Mouse (Mus musculus): ENCODE measurements around the gene Gpr171. TPM values are rescaled to one million over a fixed set of nuclear protein-coding genes. Genes with fewer than 3 reads are reported as not detected.

Gpr171 gene
- polyA plus RNA-seq, 1 experiment from 2014 or later: 1.2 TPM

Other genes with a start within 250 kb of the Gpr171 start
- gene Clrn1, start 216.5 kb downstream of the Gpr171 start, polyA plus RNA-seq (2014; fragmentation: Nextera tagmentation; extraction: Ambion mirVana): not detected in 2 replicates
- gene Med12l, start 96.0 kb downstream of the Gpr171 start, polyA plus RNA-seq (2014; fragmentation: Nextera tagmentation; extraction: Ambion mirVana): 4.2 and 4.6 TPM in 2 replicates
- gene P2ry14, start 51.8 kb upstream of the Gpr171 start, polyA plus RNA-seq (2014; fragmentation: Nextera tagmentation; extraction: Ambion mirVana): 2.1 and 2.5 TPM in 2 replicates
- gene Gpr87, start 93.3 kb upstream of the Gpr171 start, polyA plus RNA-seq (2014; fragmentation: Nextera tagmentation; extraction: Ambion mirVana): not detected in 2 replicates
- gene P2ry13, start 109.1 kb upstream of the Gpr171 start, polyA plus RNA-seq (2014; fragmentation: Nextera tagmentation; extraction: Ambion mirVana): 0.49 and 0.78 TPM in 2 replicates
- 0.96 and 1.2 TPM in 2 replicates for gene P2ry12, start 161.1 kb upstream of the Gpr171 start, polyA plus RNA-seq (2014; fragmentation: Nextera tagmentation; extraction: Ambion mirVana)
- gene Igsf10, start 242.6 kb upstream of the Gpr171 start, polyA plus RNA-seq (2014; fragmentation: Nextera tagmentation; extraction: Ambion mirVana): 2.5 and 3.0 TPM in 2 replicates

Measured in heart, embryonic 14.5 days (tissue).